Mouse (Mus musculus): ENCODE results near the gene Gm12888. TPM values are rescaled to one million over a fixed set of nuclear protein-coding genes. Genes with fewer than 3 reads are reported as not detected.
"Not testable (repeated sequence)": the region's sequence is repeated elsewhere in the genome, so short reads cannot be mapped to it uniquely, and the experiment has no call there.

The Gm12888 gene
- total RNA-seq (2022) = not detected

- not testable (repeated sequence) for DNase-seq (ENCODE audit: low spot score)
These were observed at the start of gene Gm12888 for GRCm38 (mm10) chr4:121324817-121325216. Gene Gm12888 (minus strand): TSS chr4:121324917.

Other genes with a start within 250 kb of the Gm12888 start
- gene Zmpste24, start 226.7 kb downstream of the Gm12888 start, total RNA-seq (2022) = 10 to 100 TPM; 21.7 to 28.5 (median 24.3) TPM
- not detected for gene Tmco2, start 215.7 kb downstream of the Gm12888 start, total RNA-seq (2022)
- 1 to 10 TPM; 9.0 to 9.7 (median 9.5) TPM for gene Rlf, start 109.8 kb downstream of the Gm12888 start, total RNA-seq (2022)
- not detected for gene Gm12886, start 98.2 kb upstream of the Gm12888 start, total RNA-seq (2022)